8 mouse cellular contexts compared by ENCODE assay signal in the genomic region with DNA sequence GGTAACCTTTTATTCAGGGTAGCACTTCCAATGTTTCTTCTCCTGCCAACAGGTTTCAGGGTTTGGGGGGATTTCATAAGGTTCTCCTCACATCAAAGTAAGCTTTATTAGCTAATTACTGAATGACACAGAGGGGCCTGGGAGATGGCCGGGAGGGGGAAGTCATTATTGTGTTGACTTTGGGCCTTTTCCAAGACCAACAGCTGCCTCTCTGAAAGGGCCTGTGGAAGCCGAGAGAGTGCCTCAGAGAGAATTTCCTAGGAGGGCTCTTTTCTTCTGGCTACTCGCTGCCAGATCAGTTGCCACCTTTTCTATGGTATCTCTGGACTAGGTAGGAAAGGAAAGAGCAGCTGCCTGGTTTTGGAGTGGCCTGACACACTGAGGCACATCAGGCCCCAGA. TPM values are rescaled to one million over a fixed set of nuclear protein-coding genes. Genes with fewer than 3 reads are reported as not detected.
DNase-seq lines count a peak whose midpoint lies in the region; ATAC-seq and TF ChIP-seq lines count a peak whose summit lies in the region.
"Had no signal": no experiment of that assay in that cellular context is flagged by ENCODE, and none has a peak within 500 bp of the region (broad histone marks: within the 10 kb centered on the region; RNA-seq: fewer than 3 reads in every experiment).

No protein-coding gene starts in this region.

- peaks cover 21% of the 10 kb centered on the region for H3K4me1 ChIP-seq in midbrain, embryonic 15.5 days
- peaks cover 48% of the 10 kb centered on the region for H3K4me1 ChIP-seq in midbrain, embryonic 10.5 days
- H3K4me1 ChIP-seq in heart, embryonic 10.5 days = peaks cover 24% of the 10 kb centered on the region
- peaks cover 26% of the 10 kb centered on the region for H3K4me1 ChIP-seq in limb, embryonic 13.5 days
- H3K4me1 ChIP-seq in stomach, postnatal 0 days (replicated peaks; ENCODE audit: control insufficient read depth, insufficient read depth) = peaks cover 2% of the 10 kb centered on the region; the same call in 1 of the 2 replicates

- no peak for DNase-seq in midbrain, embryonic 10.5 days (ENCODE audit: low spot score)
- DNase-seq in heart, embryonic 10.5 days (ENCODE audit: low spot score) = no peak
- no peak for DNase-seq in stomach, postnatal 0 days (ENCODE audit: low spot score)
- DNase-seq in layer of hippocampus, postnatal 25 days (ENCODE audit: extremely low spot score in 1 of 2, low spot score in 1 of 2) = no peak
- DNase-seq in gastrocnemius, postnatal 4 days (ENCODE audit: low spot score in 2 of 2) = no peak
- DNase-seq: liver had no signal

- no peak for TF ChIP-seq EP300 in stomach, postnatal 0 days (optimal IDR thresholded peaks at IDR 0.05)

- H3K9ac ChIP-seq in midbrain, embryonic 15.5 days = no peak overlapping the region
- H3K9ac ChIP-seq in limb, embryonic 13.5 days = no peak overlapping the region
- H3K9ac ChIP-seq in stomach, postnatal 0 days (ENCODE audit: low read length) = no peak overlapping the region

- 0 out of 2 replicates have a peak, but pooled peaks cover 5% of the 10 kb centered on the region for H3K27me3 ChIP-seq in midbrain, embryonic 15.5 days (replicated peaks)
- peaks cover 41% of the 10 kb centered on the region for H3K27me3 ChIP-seq in midbrain, embryonic 10.5 days (ENCODE audit: low read depth, poor library complexity, severe bottlenecking)
- peaks cover 24% of the 10 kb centered on the region for H3K27me3 ChIP-seq in heart, embryonic 10.5 days (ENCODE audit: insufficient read depth, poor library complexity, severe bottlenecking)
- H3K27me3 ChIP-seq in limb, embryonic 13.5 days = peaks cover 24% of the 10 kb centered on the region
- H3K27me3 ChIP-seq in stomach, postnatal 0 days (ENCODE audit: control insufficient read depth, insufficient read depth, low read length) = no peaks in the 10 kb centered on the region

- no peak for TF ChIP-seq CTCF in stomach, postnatal 0 days (IDR thresholded peaks at IDR 0.05; ENCODE audit: low read depth)

- no peak for ATAC-seq in midbrain, embryonic 15.5 days (replicated peaks)
- ATAC-seq in limb, embryonic 13.5 days (ENCODE audit: low FRiP score, low read depth) = no peak
- 0 out of 2 replicates have a peak, but pooled peaks have one; percentile 19 for ATAC-seq in stomach, postnatal 0 days (ENCODE audit: low FRiP score, low TSS enrichment)

- peak overlapping the region; percentile 43 for H3K4me2 ChIP-seq in midbrain, embryonic 15.5 days
- peak overlapping the region; percentile 59 for H3K4me2 ChIP-seq in limb, embryonic 13.5 days (replicated peaks)
- H3K4me2 ChIP-seq in stomach, postnatal 0 days (replicated peaks; ENCODE audit: low read depth) = no peak overlapping the region; the same call in 1 of the 2 replicates

- H3K9me3 ChIP-seq in midbrain, embryonic 15.5 days = no peaks in the 10 kb centered on the region
- no peaks in the 10 kb centered on the region for H3K9me3 ChIP-seq in midbrain, embryonic 10.5 days (replicated peaks)
- no peaks in the 10 kb centered on the region for H3K9me3 ChIP-seq in heart, embryonic 10.5 days
- no peaks in the 10 kb centered on the region for H3K9me3 ChIP-seq in limb, embryonic 13.5 days
- H3K9me3 ChIP-seq in stomach, postnatal 0 days (ENCODE audit: control insufficient read depth, low read length) = no peaks in the 10 kb centered on the region

- no peak overlapping the region for H3K27ac ChIP-seq in midbrain, embryonic 15.5 days
- H3K27ac ChIP-seq in midbrain, embryonic 10.5 days (replicated peaks) = no peak overlapping the region
- peak overlapping the region; percentile 30; the same call in 1 of the 2 replicates for H3K27ac ChIP-seq in heart, embryonic 10.5 days
- no peak overlapping the region for H3K27ac ChIP-seq in limb, embryonic 13.5 days
- 0 out of 2 replicates have a peak overlapping the region, but pooled peaks have one; percentile 1 for H3K27ac ChIP-seq in stomach, postnatal 0 days (replicated peaks)

- H3K4me3 ChIP-seq in midbrain, embryonic 15.5 days = no peak overlapping the region
- H3K4me3 ChIP-seq in midbrain, embryonic 10.5 days = no peak overlapping the region
- H3K4me3 ChIP-seq in heart, embryonic 10.5 days = no peak overlapping the region
- H3K4me3 ChIP-seq in limb, embryonic 13.5 days = no peak overlapping the region
- no peak overlapping the region for H3K4me3 ChIP-seq in stomach, postnatal 0 days (ENCODE audit: low read depth, low read length)

- WGBS in midbrain, embryonic 15.5 days = 20% methylated on average over 3 of the region's 3 CpGs
- 16% methylated on average over 3 of the region's 3 CpGs for WGBS in midbrain, embryonic 10.5 days
- WGBS in heart, embryonic 10.5 days = 20% methylated on average over 3 of the region's 3 CpGs
- 3% methylated on average over 3 of the region's 3 CpGs for WGBS in limb, embryonic 13.5 days
- 11% methylated on average over 3 of the region's 3 CpGs for WGBS in stomach, postnatal 0 days

- no peaks in the 10 kb centered on the region for H3K36me3 ChIP-seq in midbrain, embryonic 15.5 days (replicated peaks)
- no peaks in the 10 kb centered on the region for H3K36me3 ChIP-seq in midbrain, embryonic 10.5 days
- no peaks in the 10 kb centered on the region for H3K36me3 ChIP-seq in heart, embryonic 10.5 days
- H3K36me3 ChIP-seq in limb, embryonic 13.5 days = no peaks in the 10 kb centered on the region
- H3K36me3 ChIP-seq in stomach, postnatal 0 days (ENCODE audit: control insufficient read depth, insufficient read depth, low read length) = no peaks in the 10 kb centered on the region

RNA-seq across cellular contexts. Expression of a gene that starts 6.5 kb away (rescaled TPM):
- polyA plus RNA-seq in midbrain, embryonic 15.5 days (2015; fragmentation: Nextera tagmentation; extraction: Ambion mirVana) = 14.7 and 15.9 TPM in 2 replicates
- polyA plus RNA-seq in midbrain, embryonic 10.5 days (2016; fragmentation: Nextera tagmentation; extraction: Ambion mirVana) = 6.9 and 7.3 TPM in 2 replicates
- polyA plus RNA-seq in heart, embryonic 10.5 days (2016; fragmentation: Nextera tagmentation; extraction: Ambion mirVana) = 1.7 and 3.9 TPM in 2 replicates
- 6.5 and 6.6 TPM in 2 replicates for polyA plus RNA-seq in limb, embryonic 13.5 days (2015; fragmentation: Nextera tagmentation; extraction: Ambion mirVana)
- polyA plus RNA-seq in stomach, postnatal 0 days (2015; fragmentation: Nextera tagmentation; extraction: Ambion mirVana) = 5.9 and 6.7 TPM in 2 replicates
- total RNA-seq in layer of hippocampus, postnatal 25 days (2021) = 10 to 100 TPM; 83.5 to 89.1 TPM
- 10 to 100 TPM; 16.0 to 16.4 TPM for total RNA-seq in gastrocnemius, postnatal 4 days (2021)

Comparison
In these comparisons a context has a peak if more than half of its experiments do, and no peak if none do; other contexts are left out.
1. H3K27ac ChIP-seq: peak in heart, embryonic 10.5 days (single experiment) and stomach, postnatal 0 days (single experiment); none in midbrain, embryonic 15.5 days (single experiment), midbrain, embryonic 10.5 days (single experiment) and limb, embryonic 13.5 days (single experiment).